Mouse (Mus musculus) forebrain, embryonic 10.5 days (tissue): ENCODE measurements around the gene Rhot1. TPM values are rescaled to one million over a fixed set of nuclear protein-coding genes. Genes with fewer than 3 reads are reported as not detected.

Source experiments
- DNase-seq: peaks from one replicate; pipeline ENCODE4 v3.0.0-alpha.2; 2017; ENCODE audit warnings: low spot score; ENCODE audit errors: extremely low spot score
- H3K27ac ChIP-seq: fragments of 300-500 bp; sonication (generic); 2 replicates; pipeline ENCODE4 v1.5.1; 2016; ENCODE audit warnings: mild to moderate bottlenecking
- H3K27me3 ChIP-seq: fragments of 300-500 bp; sonication (generic); 2 replicates; pipeline ENCODE4 v1.6.1; 2016; ENCODE audit warnings: mild to moderate bottlenecking; ENCODE audit not compliant: poor library complexity, severe bottlenecking
- H3K36me3 ChIP-seq: fragments of 300-500 bp; sonication (generic); replicated peaks from 2 replicates; pipeline ENCODE4 v1.6.1; 2016; ENCODE audit warnings: mild to moderate bottlenecking, moderate library complexity
- H3K4me1 ChIP-seq: fragments of 300-500 bp; sonication (generic); 2 replicates; pipeline ENCODE4 v1.6.1; 2016
- H3K4me3 ChIP-seq: fragments of 300-500 bp; sonication (generic); 2 replicates; pipeline ENCODE4 v1.5.1; 2016; ENCODE audit warnings: mild to moderate bottlenecking, moderate library complexity
- H3K9me3 ChIP-seq: fragments of 300-500 bp; sonication (generic); 2 replicates; pipeline ENCODE4 v1.6.1; 2016; ENCODE audit warnings: mild to moderate bottlenecking, moderate library complexity
- WGBS: fragments of 180-500 bp; shearing (Covaris S2); methylation state at CpG from one replicate; pipeline ENCODE4 v1.1.7; 2016; 5-methylcytosine and 5-hydroxymethylcytosine counted together
- polyA plus RNA-seq: library from polyadenylated mRNA; unstranded; fragments of >200 nt; fragmentation: Nextera tagmentation; extraction: Ambion mirVana; gene quantifications from 2 replicates; pipeline ENCODE4 v1.2.1, GENCODE M21; 2016

The Rhot1 gene
- polyA plus RNA-seq, 1 experiment from 2014 or later: 50.4 TPM

- no peak for DNase-seq
- 87% methylated on average over 5 of the region's 5 CpGs for WGBS
- peaks cover 27% of the 10 kb centered on the region for H3K36me3 ChIP-seq
These were observed 62.3 kb downstream of the Rhot1 start for GRCm38 (mm10) chr11:80271096-80271495.

GRCm38 (mm10) chr11:80275011-80275410 is 66.2 kb downstream of the Rhot1 start:
- H3K9me3 ChIP-seq: peaks cover 7% of the 10 kb centered on the region; the same call in 1 of the 2 replicates
- DNase-seq: no peak
- WGBS: 68% methylated on average over 3 of the region's 3 CpGs

More at GRCm38 (mm10) chr11:80271096-80271495, 62.3 kb downstream of the Rhot1 start:
- peaks cover 7% of the 10 kb centered on the region; the same call in 1 of the 2 replicates for H3K9me3 ChIP-seq
- no peaks in the 10 kb centered on the region for H3K27me3 ChIP-seq
- no peaks in the 10 kb centered on the region for H3K4me1 ChIP-seq
- H3K4me3 ChIP-seq: no peak overlapping the region
- no peak overlapping the region for H3K27ac ChIP-seq

GRCm38 (mm10) chr11:80278054-80278453 is 69.2 kb downstream of the Rhot1 start:
- Histone ChIP-seq H3K36me3 (no peaks in the 10 kb centered on the region), H3K27me3 (no peaks in the 10 kb centered on the region), H3K4me3 (no peak overlapping the region), H3K27ac (no peak overlapping the region), H3K4me1 (no peaks in the 10 kb centered on the region), H3K9me3 (peaks cover 7% of the 10 kb centered on the region; the same call in 1 of the 2 replicates)
- no peak for DNase-seq
- WGBS: 71% methylated on average over 2 of the region's 2 CpGs

More at GRCm38 (mm10) chr11:80275011-80275410, 66.2 kb downstream of the Rhot1 start:
- no peaks in the 10 kb centered on the region for H3K36me3 ChIP-seq
- no peak overlapping the region for H3K27ac ChIP-seq
- no peak overlapping the region for H3K4me3 ChIP-seq
- no peaks in the 10 kb centered on the region for H3K27me3 ChIP-seq
- no peaks in the 10 kb centered on the region for H3K4me1 ChIP-seq

GRCm38 (mm10) chr11:80283786-80284185 is 75.0 kb downstream of the Rhot1 start:
- Histone ChIP-seq H3K27ac (no peak overlapping the region), H3K36me3 (no peaks in the 10 kb centered on the region), H3K4me1 (0 out of 2 replicates have a peak, but pooled peaks cover 3% of the 10 kb centered on the region), H3K27me3 (0 out of 2 replicates have a peak, but pooled peaks cover under 1% of the 10 kb centered on the region), H3K9me3 (no peaks in the 10 kb centered on the region), H3K4me3 (no peak overlapping the region)
- 83% methylated on average over 3 of the region's 3 CpGs for WGBS
- DNase-seq: no peak

- H3K9me3 ChIP-seq: no peaks in the 10 kb centered on the region
- no peak overlapping the region for H3K4me3 ChIP-seq
- no peak overlapping the region for H3K27ac ChIP-seq
- peaks cover 7% of the 10 kb centered on the region for H3K4me1 ChIP-seq
- DNase-seq: no peak
- no peaks in the 10 kb centered on the region for H3K36me3 ChIP-seq
- WGBS: 70% methylated on average over 6 of the region's 6 CpGs
- peaks cover 9% of the 10 kb centered on the region; the same call in 1 of the 2 replicates for H3K27me3 ChIP-seq
These were observed 75.8 kb downstream of the Rhot1 start for GRCm38 (mm10) chr11:80284641-80285040.

- Histone ChIP-seq H3K27ac (no peak overlapping the region), H3K4me1 (peaks cover 18% of the 10 kb centered on the region), H3K27me3 (peaks cover 21% of the 10 kb centered on the region), H3K9me3 (peaks cover 6% of the 10 kb centered on the region; the same call in 1 of the 2 replicates), H3K4me3 (no peak overlapping the region), H3K36me3 (no peaks in the 10 kb centered on the region)
- 24% methylated on average over 5 of the region's 5 CpGs for WGBS
- peak; percentile 72 for DNase-seq
These were observed 78.3 kb downstream of the Rhot1 start for GRCm38 (mm10) chr11:80287150-80287549.

- peak overlapping the region; percentile 62 for H3K27ac ChIP-seq
- peak; percentile 43 for DNase-seq
- H3K4me1 ChIP-seq: peaks cover 19% of the 10 kb centered on the region
- peaks cover 6% of the 10 kb centered on the region; the same call in 1 of the 2 replicates for H3K9me3 ChIP-seq
- H3K4me3 ChIP-seq: peak overlapping the region; percentile 50
- peaks cover 37% of the 10 kb centered on the region for H3K27me3 ChIP-seq
- no peaks in the 10 kb centered on the region for H3K36me3 ChIP-seq
- 3% methylated on average over 23 of the region's 23 CpGs for WGBS
These were observed 81.1 kb downstream of the Rhot1 start for GRCm38 (mm10) chr11:80289701-80290445.

GRCm38 (mm10) chr11:80291004-80291403 is 82.2 kb downstream of the Rhot1 start:
- 82% methylated on average over 2 of the region's 2 CpGs for WGBS
- no peak overlapping the region for H3K27ac ChIP-seq
- no peak overlapping the region for H3K4me3 ChIP-seq
- DNase-seq: no peak
- H3K4me1 ChIP-seq: peaks cover 29% of the 10 kb centered on the region
- peaks cover 6% of the 10 kb centered on the region; the same call in 1 of the 2 replicates for H3K9me3 ChIP-seq
- peaks cover 48% of the 10 kb centered on the region for H3K27me3 ChIP-seq
- no peaks in the 10 kb centered on the region for H3K36me3 ChIP-seq

GRCm38 (mm10) chr11:80292463-80292862 is 83.6 kb downstream of the Rhot1 start:
- Histone ChIP-seq H3K27ac (peak overlapping the region; percentile 51; the same call in 1 of the 2 replicates), H3K36me3 (no peaks in the 10 kb centered on the region), H3K4me1 (peaks cover 29% of the 10 kb centered on the region), H3K27me3 (peaks cover 63% of the 10 kb centered on the region), H3K9me3 (peaks cover 6% of the 10 kb centered on the region; the same call in 1 of the 2 replicates), H3K4me3 (no peak overlapping the region)
- 65% methylated on average over 7 of the region's 7 CpGs for whole genome bisulfite sequencing
- no peak for DNase-seq

- Histone ChIP-seq H3K4me3 (no peak overlapping the region), H3K27me3 (peaks cover 76% of the 10 kb centered on the region), H3K36me3 (no peaks in the 10 kb centered on the region), H3K27ac (no peak overlapping the region), H3K4me1 (peaks cover 34% of the 10 kb centered on the region), H3K9me3 (peaks cover 6% of the 10 kb centered on the region; the same call in 1 of the 2 replicates)
- 15% methylated on average over 9 of the region's 9 CpGs for WGBS
- DNase-seq: no peak
These were observed 86.2 kb downstream of the Rhot1 start for GRCm38 (mm10) chr11:80295066-80295465.

GRCm38 (mm10) chr11:80295785-80296184 is 87.0 kb downstream of the Rhot1 start:
- WGBS: 22% methylated on average over 14 of the region's 14 CpGs
- H3K36me3 ChIP-seq: no peaks in the 10 kb centered on the region
- peaks cover 76% of the 10 kb centered on the region for H3K27me3 ChIP-seq
- H3K9me3 ChIP-seq: peaks cover 5% of the 10 kb centered on the region; the same call in 1 of the 2 replicates
- peaks cover 34% of the 10 kb centered on the region for H3K4me1 ChIP-seq
- H3K4me3 ChIP-seq: no peak overlapping the region
- H3K27ac ChIP-seq: no peak overlapping the region
- no peak for DNase-seq

GRCm38 (mm10) chr11:80299513-80300235 is 90.9 kb downstream of the Rhot1 start:
- Histone ChIP-seq H3K36me3 (no peaks in the 10 kb centered on the region), H3K4me1 (peaks cover 55% of the 10 kb centered on the region), H3K27ac (no peak overlapping the region; the same call in 1 of the 2 replicates), H3K9me3 (peaks cover 7% of the 10 kb centered on the region), H3K4me3 (peak overlapping the region; percentile 84), H3K27me3 (peaks cover 93% of the 10 kb centered on the region)
- WGBS: 6% methylated on average over 12 of the region's 12 CpGs
- no peak for DNase-seq
